Mouse (Mus musculus): ENCODE results near the gene Olfr68. TPM values are rescaled to one million over a fixed set of nuclear protein-coding genes. Genes with fewer than 3 reads are reported as not detected.

Olfr68 gene
- polyA plus RNA-seq, 2 experiments = not detected

- Histone ChIP-seq H3K9me3 (ENCODE audit: control insufficient read depth, low read length) (no peaks in the 10 kb centered on the region), H3K27me3 (ENCODE audit: control insufficient read depth, insufficient read depth, low read length) (no peaks in the 10 kb centered on the region), H3K9ac (ENCODE audit: low read depth, low read length, severe bottlenecking) (no peak within 1 kb of the TSS), H3K36me3 (ENCODE audit: control insufficient read depth, insufficient read depth, low read length) (no peaks in the 10 kb centered on the region), H3K4me1 (ENCODE audit: control insufficient read depth, insufficient read depth, low read length) (no peaks in the 10 kb centered on the region), H3K4me3 (replicated peaks; ENCODE audit: low read length) (no peak within 1 kb of the TSS), H3K4me2 (replicated peaks; ENCODE audit: low read depth, low read length, severe bottlenecking) (no peak within 1 kb of the TSS), H3K27ac (replicated peaks; ENCODE audit: low read depth, low read length) (no peak within 1 kb of the TSS)
- ATAC-seq (ENCODE audit: low FRiP score, low read depth) (no peak), DNase-seq (ENCODE audit: low spot score) (no peak)
- WGBS = 42% methylated on average over 2 of the region's 2 CpGs
- TF ChIP-seq POLR2A (IDR thresholded peaks at IDR 0.05; ENCODE audit: borderline replicate concordance, extremely low read depth, insufficient read depth, insufficient read length) = no peak
Observed at GRCm38 (mm10) chr7:103757233-103757632, 22.3 kb downstream of the Olfr68 start, which contains the start of gene Olfr630. Gene Olfr630 (minus strand): TSS chr7:103757333.

GRCm38 (mm10) chr7:103744843-103745242 is 34.7 kb downstream of the Olfr68 start, which contains the start of gene Olfr629:
Gene Olfr629 (minus strand): TSS chr7:103744943.
- TF ChIP-seq POLR2A (IDR thresholded peaks at IDR 0.05; ENCODE audit: borderline replicate concordance, extremely low read depth, insufficient read depth, insufficient read length) = no peak
- Histone ChIP-seq H3K9ac (ENCODE audit: low read depth, low read length, severe bottlenecking) (no peak within 1 kb of the TSS), H3K4me2 (replicated peaks; ENCODE audit: low read depth, low read length, severe bottlenecking) (no peak within 1 kb of the TSS), H3K27me3 (ENCODE audit: control insufficient read depth, insufficient read depth, low read length) (no peaks in the 10 kb centered on the region), H3K9me3 (ENCODE audit: control insufficient read depth, low read length) (no peaks in the 10 kb centered on the region), H3K4me1 (ENCODE audit: control insufficient read depth, insufficient read depth, low read length) (no peaks in the 10 kb centered on the region), H3K4me3 (replicated peaks; ENCODE audit: low read length) (no peak within 1 kb of the TSS), H3K27ac (replicated peaks; ENCODE audit: low read depth, low read length) (no peak within 1 kb of the TSS), H3K36me3 (ENCODE audit: control insufficient read depth, insufficient read depth, low read length) (no peaks in the 10 kb centered on the region)
- 78% methylated on average over 2 of the region's 2 CpGs for WGBS
- ATAC-seq (ENCODE audit: low FRiP score, low read depth) (no peak), DNase-seq (ENCODE audit: low spot score) (no peak)

DNA sequence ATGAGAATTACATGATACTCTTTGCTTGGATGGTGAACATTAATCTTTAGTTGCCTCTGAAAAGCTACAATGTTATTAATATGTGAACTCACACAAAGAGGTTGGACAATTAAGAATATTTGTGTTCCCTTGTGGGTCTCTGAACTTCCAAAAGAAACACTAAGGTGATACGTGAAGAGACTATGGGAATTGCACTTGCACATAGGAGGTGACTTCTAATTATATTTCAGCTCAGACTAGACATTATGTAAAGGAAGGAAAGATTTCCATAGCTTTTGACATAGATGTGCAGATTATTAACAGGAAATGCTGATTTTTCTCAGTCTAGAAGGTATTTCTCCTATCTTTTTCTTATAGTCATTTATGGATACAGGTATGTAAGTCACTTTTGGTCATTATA is 49.4 kb downstream of the Olfr68 start, which contains the start of gene Olfr628:
TSS of gene Olfr628 (plus strand) at position 301 of the 400 bp plus-strand sequence.
- no peak within 1 kb of the TSS for H3K9ac ChIP-seq (ENCODE audit: low read depth, low read length, severe bottlenecking)
- no peaks in the 10 kb centered on the region for H3K4me1 ChIP-seq (ENCODE audit: control insufficient read depth, insufficient read depth, low read length)
- H3K9me3 ChIP-seq (ENCODE audit: control insufficient read depth, low read length) = no peaks in the 10 kb centered on the region
- ATAC-seq (ENCODE audit: low FRiP score, low read depth) (no peak), DNase-seq (ENCODE audit: low spot score) (no peak)
- no peak within 1 kb of the TSS for H3K4me2 ChIP-seq (replicated peaks; ENCODE audit: low read depth, low read length, severe bottlenecking)
- WGBS = 91% methylated on average over 1 of the region's 1 CpGs
- H3K36me3 ChIP-seq (ENCODE audit: control insufficient read depth, insufficient read depth, low read length) = no peaks in the 10 kb centered on the region
- no peaks in the 10 kb centered on the region for H3K27me3 ChIP-seq (ENCODE audit: control insufficient read depth, insufficient read depth, low read length)
- no peak for TF ChIP-seq POLR2A (IDR thresholded peaks at IDR 0.05; ENCODE audit: borderline replicate concordance, extremely low read depth, insufficient read depth, insufficient read length)
- no peak within 1 kb of the TSS for H3K27ac ChIP-seq (replicated peaks; ENCODE audit: low read depth, low read length)
- no peak within 1 kb of the TSS for H3K4me3 ChIP-seq (replicated peaks; ENCODE audit: low read length)

Other genes with a start within 250 kb of the Olfr68 start
Only the 30 nearest of the 33 such genes appear.
- not detected in 2 replicates for gene Olfr613, start 231.6 kb downstream of the Olfr68 start, polyA plus RNA-seq (2012; rRNA removed)
- not detected in 2 replicates for gene Olfr613, start 231.6 kb downstream of the Olfr68 start, polyA plus RNA-seq (2014; fragmentation: Nextera tagmentation; extraction: Ambion mirVana)
- gene Olfr615, start 223.6 kb downstream of the Olfr68 start, polyA plus RNA-seq (2012; rRNA removed) = not detected in 2 replicates
- not detected in 2 replicates for gene Olfr615, start 223.6 kb downstream of the Olfr68 start, polyA plus RNA-seq (2014; fragmentation: Nextera tagmentation; extraction: Ambion mirVana)
- gene Olfr616, start 210.6 kb downstream of the Olfr68 start, polyA plus RNA-seq (2012; rRNA removed) = not detected in 2 replicates
- not detected in 2 replicates for gene Olfr616, start 210.6 kb downstream of the Olfr68 start, polyA plus RNA-seq (2014; fragmentation: Nextera tagmentation; extraction: Ambion mirVana)
- not detected in 2 replicates for gene Olfr617, start 206.6 kb downstream of the Olfr68 start, polyA plus RNA-seq (2012; rRNA removed)
- gene Olfr617, start 206.6 kb downstream of the Olfr68 start, polyA plus RNA-seq (2014; fragmentation: Nextera tagmentation; extraction: Ambion mirVana) = not detected in 2 replicates
- not detected in 2 replicates for gene Olfr618, start 189.6 kb downstream of the Olfr68 start, polyA plus RNA-seq (2012; rRNA removed)
- gene Olfr618, start 189.6 kb downstream of the Olfr68 start, polyA plus RNA-seq (2014; fragmentation: Nextera tagmentation; extraction: Ambion mirVana) = not detected in 2 replicates
- not detected in 2 replicates for gene Olfr619, start 179.1 kb downstream of the Olfr68 start, polyA plus RNA-seq (2012; rRNA removed)
- gene Olfr619, start 179.1 kb downstream of the Olfr68 start, polyA plus RNA-seq (2014; fragmentation: Nextera tagmentation; extraction: Ambion mirVana) = not detected in 2 replicates
- gene Olfr620, start 167.2 kb downstream of the Olfr68 start, polyA plus RNA-seq (2012; rRNA removed) = not detected in 2 replicates
- gene Olfr620, start 167.2 kb downstream of the Olfr68 start, polyA plus RNA-seq (2014; fragmentation: Nextera tagmentation; extraction: Ambion mirVana) = not detected in 2 replicates
- gene Olfr622, start 137.0 kb downstream of the Olfr68 start, polyA plus RNA-seq (2012; rRNA removed) = not detected in 2 replicates
- not detected in 2 replicates for gene Olfr622, start 137.0 kb downstream of the Olfr68 start, polyA plus RNA-seq (2014; fragmentation: Nextera tagmentation; extraction: Ambion mirVana)
- gene Olfr623, start 116.0 kb downstream of the Olfr68 start, polyA plus RNA-seq (2012; rRNA removed) = not detected in 2 replicates
- not detected in 2 replicates for gene Olfr623, start 116.0 kb downstream of the Olfr68 start, polyA plus RNA-seq (2014; fragmentation: Nextera tagmentation; extraction: Ambion mirVana)
- 0.03 TPM in 1 of 2 replicates, not detected in the other for gene Olfr624, start 108.5 kb downstream of the Olfr68 start, polyA plus RNA-seq (2012; rRNA removed)
- gene Olfr624, start 108.5 kb downstream of the Olfr68 start, polyA plus RNA-seq (2014; fragmentation: Nextera tagmentation; extraction: Ambion mirVana) = 0.06 and 0.07 TPM in 2 replicates
- not detected in 2 replicates for gene Olfr625-ps1, start 97.0 kb downstream of the Olfr68 start, polyA plus RNA-seq (2012; rRNA removed)
- gene Olfr625-ps1, start 97.0 kb downstream of the Olfr68 start, polyA plus RNA-seq (2014; fragmentation: Nextera tagmentation; extraction: Ambion mirVana) = not detected in 2 replicates
- gene Olfr243, start 65.0 kb downstream of the Olfr68 start, polyA plus RNA-seq (2012; rRNA removed) = not detected in 2 replicates
- gene Olfr243, start 65.0 kb downstream of the Olfr68 start, polyA plus RNA-seq (2014; fragmentation: Nextera tagmentation; extraction: Ambion mirVana) = not detected in 2 replicates
- not detected in 2 replicates for gene Olfr628, start 49.3 kb downstream of the Olfr68 start, polyA plus RNA-seq (2012; rRNA removed)
- not detected in 2 replicates for gene Olfr628, start 49.3 kb downstream of the Olfr68 start, polyA plus RNA-seq (2014; fragmentation: Nextera tagmentation; extraction: Ambion mirVana)
- gene Olfr629, start 34.8 kb downstream of the Olfr68 start, polyA plus RNA-seq (2012; rRNA removed) = not detected in 2 replicates
- not detected in 2 replicates for gene Olfr629, start 34.8 kb downstream of the Olfr68 start, polyA plus RNA-seq (2014; fragmentation: Nextera tagmentation; extraction: Ambion mirVana)
- gene Olfr630, start 22.4 kb downstream of the Olfr68 start, polyA plus RNA-seq (2012; rRNA removed) = not detected in 2 replicates
- not detected in 2 replicates for gene Olfr630, start 22.4 kb downstream of the Olfr68 start, polyA plus RNA-seq (2014; fragmentation: Nextera tagmentation; extraction: Ambion mirVana)
- gene Olfr69, start 8.1 kb downstream of the Olfr68 start, polyA plus RNA-seq (2012; rRNA removed) = not detected in 2 replicates
- gene Olfr69, start 8.1 kb downstream of the Olfr68 start, polyA plus RNA-seq (2014; fragmentation: Nextera tagmentation; extraction: Ambion mirVana) = not detected in 2 replicates
- gene Olfr67, start 12.1 kb upstream of the Olfr68 start, polyA plus RNA-seq (2012; rRNA removed) = 0.03 TPM in 1 of 2 replicates, not detected in the other
- not detected in 2 replicates for gene Olfr67, start 12.1 kb upstream of the Olfr68 start, polyA plus RNA-seq (2014; fragmentation: Nextera tagmentation; extraction: Ambion mirVana)
- 2,382 and 2,478 TPM in 2 replicates for gene Hbb-bt, start 34.3 kb upstream of the Olfr68 start, polyA plus RNA-seq (2012; rRNA removed)
- 2,610 and 4,062 TPM in 2 replicates for gene Hbb-bt, start 34.3 kb upstream of the Olfr68 start, polyA plus RNA-seq (2014; fragmentation: Nextera tagmentation; extraction: Ambion mirVana)
- gene Hbb-bs, start 48.4 kb upstream of the Olfr68 start, polyA plus RNA-seq (2012; rRNA removed) = 9,008 and 9,822 TPM in 2 replicates
- gene Hbb-bs, start 48.4 kb upstream of the Olfr68 start, polyA plus RNA-seq (2014; fragmentation: Nextera tagmentation; extraction: Ambion mirVana) = 6,131 and 9,529 TPM in 2 replicates
- gene Hbb-bh2, start 60.8 kb upstream of the Olfr68 start, polyA plus RNA-seq (2012; rRNA removed) = not detected in 2 replicates
- gene Hbb-bh2, start 60.8 kb upstream of the Olfr68 start, polyA plus RNA-seq (2014; fragmentation: Nextera tagmentation; extraction: Ambion mirVana) = not detected in 2 replicates
- gene Hbb-bh1, start 63.5 kb upstream of the Olfr68 start, polyA plus RNA-seq (2012; rRNA removed) = 12.0 and 13.3 TPM in 2 replicates
- 8.0 and 8.4 TPM in 2 replicates for gene Hbb-bh1, start 63.5 kb upstream of the Olfr68 start, polyA plus RNA-seq (2014; fragmentation: Nextera tagmentation; extraction: Ambion mirVana)
- 702 and 799 TPM in 2 replicates for gene Hbb-y, start 73.5 kb upstream of the Olfr68 start, polyA plus RNA-seq (2012; rRNA removed)
- gene Hbb-y, start 73.5 kb upstream of the Olfr68 start, polyA plus RNA-seq (2014; fragmentation: Nextera tagmentation; extraction: Ambion mirVana) = 1,395 and 1,439 TPM in 2 replicates
- gene Olfr66, start 106.6 kb upstream of the Olfr68 start, polyA plus RNA-seq (2012; rRNA removed) = not detected in 2 replicates
- not detected in 2 replicates for gene Olfr66, start 106.6 kb upstream of the Olfr68 start, polyA plus RNA-seq (2014; fragmentation: Nextera tagmentation; extraction: Ambion mirVana)
- not detected in 2 replicates for gene Olfr64, start 114.8 kb upstream of the Olfr68 start, polyA plus RNA-seq (2012; rRNA removed)
- not detected in 2 replicates for gene Olfr64, start 114.8 kb upstream of the Olfr68 start, polyA plus RNA-seq (2014; fragmentation: Nextera tagmentation; extraction: Ambion mirVana)
- not detected in 2 replicates for gene Olfr65, start 123.8 kb upstream of the Olfr68 start, polyA plus RNA-seq (2012; rRNA removed)
- not detected in 2 replicates for gene Olfr65, start 123.8 kb upstream of the Olfr68 start, polyA plus RNA-seq (2014; fragmentation: Nextera tagmentation; extraction: Ambion mirVana)
- not detected in 2 replicates for gene Olfr631, start 149.1 kb upstream of the Olfr68 start, polyA plus RNA-seq (2012; rRNA removed)
- gene Olfr631, start 149.1 kb upstream of the Olfr68 start, polyA plus RNA-seq (2014; fragmentation: Nextera tagmentation; extraction: Ambion mirVana) = not detected in 2 replicates
- gene Olfr632, start 154.6 kb upstream of the Olfr68 start, polyA plus RNA-seq (2012; rRNA removed) = not detected in 2 replicates
- gene Olfr632, start 154.6 kb upstream of the Olfr68 start, polyA plus RNA-seq (2014; fragmentation: Nextera tagmentation; extraction: Ambion mirVana) = not detected in 2 replicates
- not detected in 2 replicates for gene Olfr633, start 164.7 kb upstream of the Olfr68 start, polyA plus RNA-seq (2012; rRNA removed)
- not detected in 2 replicates for gene Olfr633, start 164.7 kb upstream of the Olfr68 start, polyA plus RNA-seq (2014; fragmentation: Nextera tagmentation; extraction: Ambion mirVana)
- gene Olfr635, start 191.5 kb upstream of the Olfr68 start, polyA plus RNA-seq (2012; rRNA removed) = not detected in 2 replicates
- 0.03 TPM in 1 of 2 replicates, not detected in the other for gene Olfr635, start 191.5 kb upstream of the Olfr68 start, polyA plus RNA-seq (2014; fragmentation: Nextera tagmentation; extraction: Ambion mirVana)
- not detected in 2 replicates for gene Olfr638, start 219.0 kb upstream of the Olfr68 start, polyA plus RNA-seq (2012; rRNA removed)
- gene Olfr638, start 219.0 kb upstream of the Olfr68 start, polyA plus RNA-seq (2014; fragmentation: Nextera tagmentation; extraction: Ambion mirVana) = not detected in 2 replicates